Mouse (Mus musculus) intestine, postnatal 0 days (tissue): ENCODE results near the gene Rint1. TPM values are rescaled to one million over a fixed set of nuclear protein-coding genes. Genes with fewer than 3 reads are reported as not detected.
A peak's percentile ranks its signal among the peaks of the same experiment; 100 is the strongest.

Experiments
- ATAC-seq: fragments of 200-750 bp; cut with Nextera tagmentation; 2 replicates; pipeline ENCODE4 v1.8.0; 2017; ENCODE audit warnings: mild to moderate bottlenecking, moderate TSS enrichment, moderate library complexity
- H3K27ac ChIP-seq: fragments of 300-500 bp; sonication (generic); 2 replicates; pipeline ENCODE4 v1.5.1; 2014; ENCODE audit warnings: mild to moderate bottlenecking, low read depth, low read length, moderate library complexity
- H3K27me3 ChIP-seq: fragments of 300-500 bp; sonication (generic); replicated peaks from 2 replicates; pipeline ENCODE4 v1.6.1; 2014; ENCODE audit warnings: low read length, mixed read lengths; ENCODE audit not compliant: control insufficient read depth, insufficient read depth
- H3K36me3 ChIP-seq: fragments of 300-500 bp; sonication (generic); 2 replicates; pipeline ENCODE4 v1.6.1; 2014; ENCODE audit warnings: mild to moderate bottlenecking, moderate library complexity; ENCODE audit not compliant: control insufficient read depth, insufficient read depth
- H3K4me1 ChIP-seq: fragments of 300-500 bp; sonication (generic); replicated peaks from 2 replicates; pipeline ENCODE4 v1.6.1; 2014; ENCODE audit warnings: antibody characterized with exemption, low read length, mixed read lengths; ENCODE audit not compliant: control insufficient read depth, insufficient read depth
- H3K4me2 ChIP-seq: fragments of 300-500 bp; sonication (generic); replicated peaks from 2 replicates; pipeline ENCODE4 v1.6.1; 2014; ENCODE audit warnings: low read depth, mild to moderate bottlenecking, moderate library complexity
- H3K4me3 ChIP-seq: fragments of 300-500 bp; sonication (generic); 2 replicates; pipeline ENCODE4 v1.5.1; 2014; ENCODE audit warnings: low read depth, low read length
- H3K9ac ChIP-seq: fragments of 300-500 bp; sonication (generic); 2 replicates; pipeline ENCODE4 v1.6.1; 2014; ENCODE audit warnings: mild to moderate bottlenecking, low read depth, low read length
- H3K9me3 ChIP-seq: fragments of 300-500 bp; sonication (generic); 2 replicates; pipeline ENCODE4 v1.6.1; 2016; ENCODE audit warnings: mixed run types; ENCODE audit not compliant: control insufficient read depth
- CTCF ChIP-seq: sonication (generic); IDR thresholded peaks from 2 replicates; pipeline ENCODE4 v1.5.1; 2016; ENCODE audit warnings: low read depth, mild to moderate bottlenecking, control low read depth, antibody characterized with exemption, moderate library complexity
- WGBS: fragments of 180-500 bp; shearing (Covaris S2); extraction: QIAGEN DNeasy Blood & Tissue Kit; methylation state at CpG from one replicate; pipeline ENCODE4 v1.1.7; 2014; 5-methylcytosine and 5-hydroxymethylcytosine counted together
- polyA plus RNA-seq: library from polyadenylated mRNA; unstranded; fragments of >200 nt; fragmentation: Nextera tagmentation; extraction: Ambion mirVana; gene quantifications from 2 replicates; pipeline ENCODE4 v1.2.1, GENCODE M21; 2015

The Rint1 gene
- polyA plus RNA-seq, 1 experiment from 2014 or later, result 12.4 TPM

DNA sequence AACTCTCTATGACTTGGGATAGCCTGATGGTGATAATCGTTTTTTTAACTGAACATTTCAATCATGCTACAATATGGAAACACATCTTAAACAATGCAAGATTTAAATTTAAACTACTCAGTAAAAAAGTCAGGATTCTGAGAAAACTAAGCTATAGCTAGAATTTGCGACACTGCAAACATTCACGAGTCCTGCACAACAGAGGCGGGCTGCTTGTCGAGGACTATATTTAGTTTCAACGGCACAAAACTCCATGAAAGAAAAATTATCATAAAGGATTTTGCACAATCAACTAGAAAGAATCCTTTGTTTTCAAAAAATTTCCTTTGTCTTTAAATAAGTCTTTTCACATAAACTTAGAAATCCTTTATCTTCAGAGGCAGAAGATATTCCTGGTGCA lies 25.0 kb upstream of the Rint1 start:
- H3K4me1 ChIP-seq, result no peaks in the 10 kb centered on the region
- H3K27ac ChIP-seq, result no peak overlapping the region
- no peaks in the 10 kb centered on the region for H3K27me3 ChIP-seq
- no peak for ATAC-seq
- H3K4me3 ChIP-seq, result no peak overlapping the region
- no peaks in the 10 kb centered on the region for H3K9me3 ChIP-seq
- WGBS, result 90% methylated on average over 6 of the region's 6 CpGs
- no peak overlapping the region for H3K4me2 ChIP-seq
- H3K9ac ChIP-seq, result no peak overlapping the region
- no peak for TF ChIP-seq CTCF
- H3K36me3 ChIP-seq, result peaks cover 23% of the 10 kb centered on the region

DNA sequence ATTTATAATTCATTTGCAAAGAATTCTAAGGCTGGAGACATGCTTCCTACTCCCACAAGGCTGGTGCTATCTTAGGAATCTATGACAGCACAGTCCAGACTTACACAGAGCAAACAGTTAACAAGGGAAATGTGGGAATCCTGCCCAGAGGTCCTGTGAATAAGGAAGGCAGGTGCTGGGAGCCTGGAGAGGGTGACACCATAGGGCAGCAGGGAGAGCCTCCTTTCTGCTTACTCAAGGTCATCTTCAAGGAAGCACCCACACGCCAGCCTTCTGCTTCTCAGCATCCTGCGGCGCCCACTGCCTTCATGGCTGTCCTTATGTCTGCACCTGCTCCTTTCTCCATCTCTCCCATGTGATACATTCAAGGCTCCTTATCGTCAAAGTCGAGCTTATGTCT lies 23.0 kb upstream of the Rint1 start:
- Histone ChIP-seq H3K27ac (no peak overlapping the region), H3K9ac (no peak overlapping the region), H3K4me2 (no peak overlapping the region), H3K27me3 (no peaks in the 10 kb centered on the region), H3K4me3 (no peak overlapping the region), H3K4me1 (no peaks in the 10 kb centered on the region), H3K36me3 (peaks cover 32% of the 10 kb centered on the region), H3K9me3 (no peaks in the 10 kb centered on the region)
- TF ChIP-seq CTCF, result no peak
- no peak for ATAC-seq
- WGBS, result 92% methylated on average over 5 of the region's 5 CpGs

DNA sequence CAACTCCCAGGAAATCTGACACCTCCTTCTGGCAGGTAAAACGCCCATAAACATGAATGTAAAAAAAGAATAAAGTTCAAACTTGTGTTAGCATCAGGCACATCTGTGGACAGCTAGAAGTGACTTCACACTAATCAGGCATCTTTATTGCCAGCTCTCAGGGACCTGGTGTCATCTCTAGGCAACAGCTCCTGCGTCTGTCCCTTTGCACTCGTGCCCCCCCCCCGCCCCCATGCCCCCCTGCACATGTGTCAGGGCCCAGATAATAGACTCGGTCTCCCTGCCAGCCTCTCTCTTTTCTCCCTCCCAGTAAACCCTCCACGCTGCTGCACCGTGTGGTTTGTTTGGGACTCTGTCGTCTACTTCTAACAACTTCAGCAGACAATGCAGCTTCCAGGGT lies 16.4 kb upstream of the Rint1 start:
- Histone ChIP-seq H3K9ac (no peak overlapping the region), H3K27ac (no peak overlapping the region), H3K4me2 (no peak overlapping the region), H3K9me3 (no peaks in the 10 kb centered on the region), H3K36me3 (peaks cover 19% of the 10 kb centered on the region), H3K4me1 (no peaks in the 10 kb centered on the region), H3K4me3 (no peak overlapping the region), H3K27me3 (no peaks in the 10 kb centered on the region)
- no peak for TF ChIP-seq CTCF
- no peak for ATAC-seq
- WGBS, result 53% methylated on average over 8 of the region's 8 CpGs

DNA sequence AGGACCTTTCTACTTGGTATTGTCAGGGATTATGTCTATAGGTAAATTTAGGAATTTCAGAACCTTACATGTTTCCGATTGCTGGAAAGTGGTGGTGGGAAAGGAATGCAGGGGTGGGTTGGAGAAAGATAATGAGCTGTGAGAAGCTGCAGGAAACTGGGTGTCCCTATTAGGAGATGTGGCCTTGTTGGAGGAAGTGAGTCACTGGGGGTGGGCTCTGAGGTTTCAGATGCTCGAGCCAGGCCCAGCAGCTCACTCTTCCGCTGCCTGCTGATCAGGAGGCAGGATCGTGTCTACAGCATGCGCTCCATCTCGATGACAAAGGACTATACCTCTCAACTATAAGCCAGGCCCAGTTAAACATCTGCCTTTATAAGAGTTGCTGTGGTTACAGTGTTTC lies 13.3 kb upstream of the Rint1 start:
- Histone ChIP-seq H3K27me3 (no peaks in the 10 kb centered on the region), H3K36me3 (peaks cover 9% of the 10 kb centered on the region), H3K27ac (no peak overlapping the region), H3K4me3 (no peak overlapping the region), H3K4me1 (no peaks in the 10 kb centered on the region), H3K4me2 (no peak overlapping the region), H3K9me3 (no peaks in the 10 kb centered on the region), H3K9ac (no peak overlapping the region)
- no peak for TF ChIP-seq CTCF
- no peak for ATAC-seq
- 87% methylated on average over 6 of the region's 6 CpGs for WGBS

DNA sequence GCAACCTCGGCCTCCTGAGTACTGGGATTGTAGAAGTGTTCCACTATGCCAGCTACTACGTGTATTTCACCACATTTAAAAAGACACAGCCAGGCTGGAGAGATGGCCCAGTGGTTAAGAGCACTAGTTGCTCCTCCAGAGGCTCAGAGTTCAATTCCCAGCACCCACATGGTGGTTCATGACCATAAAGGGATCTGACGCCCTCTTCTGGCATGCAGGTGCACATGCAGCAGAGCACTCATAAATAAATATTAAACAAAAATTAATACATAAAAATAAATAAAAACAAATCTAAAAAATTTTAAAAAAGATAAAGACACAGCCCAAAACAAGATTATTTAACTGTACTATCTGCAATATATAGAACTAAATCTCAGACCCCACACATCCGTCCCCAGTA lies 7.0 kb upstream of the Rint1 start:
- Histone ChIP-seq H3K9ac (no peak overlapping the region), H3K36me3 (no peaks in the 10 kb centered on the region), H3K4me1 (no peaks in the 10 kb centered on the region), H3K27me3 (no peaks in the 10 kb centered on the region), H3K4me2 (no peak overlapping the region), H3K27ac (no peak overlapping the region), H3K9me3 (no peaks in the 10 kb centered on the region), H3K4me3 (no peak overlapping the region)
- WGBS, result 85% methylated on average over 4 of the region's 4 CpGs
- no peak for ATAC-seq
- TF ChIP-seq CTCF, result peak; percentile 18; the same call in 1 of the 2 replicates

DNA sequence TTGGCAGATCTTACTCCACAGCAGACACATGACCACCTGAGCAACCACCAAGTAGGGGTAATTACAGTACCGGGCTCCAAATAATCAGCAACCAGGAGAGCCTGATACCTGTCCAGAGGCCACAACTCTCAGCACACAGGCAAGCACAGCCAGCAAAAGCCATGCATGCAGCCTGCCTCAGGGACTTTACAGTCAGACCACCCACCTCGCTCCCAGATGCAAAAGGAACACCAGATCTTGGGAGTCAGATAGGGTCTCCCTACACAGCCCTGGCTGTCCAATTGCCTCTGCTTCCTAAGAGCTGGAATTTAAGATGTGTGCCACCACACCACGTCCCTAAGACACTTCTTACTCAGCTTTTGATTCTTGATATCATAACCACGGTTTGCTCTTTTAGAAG lies 6.3 kb upstream of the Rint1 start:
- no peak overlapping the region for H3K9ac ChIP-seq
- H3K9me3 ChIP-seq, result no peaks in the 10 kb centered on the region
- no peak overlapping the region for H3K4me2 ChIP-seq
- no peak overlapping the region for H3K4me3 ChIP-seq
- H3K27me3 ChIP-seq, result no peaks in the 10 kb centered on the region
- TF ChIP-seq CTCF, result no peak
- H3K4me1 ChIP-seq, result no peaks in the 10 kb centered on the region
- H3K36me3 ChIP-seq, result no peaks in the 10 kb centered on the region
- ATAC-seq, result no peak
- no peak overlapping the region for H3K27ac ChIP-seq
- WGBS, result 59% methylated on average over 4 of the region's 4 CpGs
